Comparison of ENCODE assay signal across 9 mouse cellular contexts in genomic region chr2:92491950-92492501, GRCm38 (mm10). TPM values are rescaled to one million over a fixed set of nuclear protein-coding genes. Genes with fewer than 3 reads are reported as not detected.
DNase-seq lines count a peak whose midpoint lies in the region.
"Had no signal": no experiment of that assay in that cellular context is flagged by ENCODE, and none has a peak within 500 bp of the region (broad histone marks: within the 10 kb centered on the region; RNA-seq: fewer than 3 reads in every experiment).

No protein-coding gene starts in this region.

- intact Hi-C loops in heart, postnatal 36 days (cut with DNase I), result no loop called here

- DNase-seq in heart, adult 11 months, result peak; percentile 94
- no peak for DNase-seq in heart, postnatal 36 days
- DNase-seq in urinary bladder, postnatal 14 days (ENCODE audit: low spot score), result peak; percentile 57
- no peak for DNase-seq in urinary bladder, adult 2 months (ENCODE audit: low spot score)
- peak; percentile 44 to 51 for DNase-seq in layer of hippocampus, adult 8-10 months (ENCODE audit: low spot score in 2 of 2)
- no peak for DNase-seq in thymus, postnatal 0 days (ENCODE audit: low spot score)
- no peak for DNase-seq in T-cell, adult 2 months (ENCODE audit: low spot score)
- no peak for DNase-seq in cerebellum, adult 9-11 months
- DNase-seq: liver, embryonic 13.5 days had no signal

RNA-seq across cellular contexts. Expression of gene Slc35c1, which starts 31.7 kb away (rescaled TPM):
- 1 to 10 TPM; 5.8 to 7.5 TPM for total RNA-seq in heart, postnatal 36 days (2021)
- 15.8 and 16.8 TPM in 2 replicates for polyA plus RNA-seq in urinary bladder, adult 2 months (2012; rRNA removed)
- total RNA-seq in layer of hippocampus, adult 8-10 months (2022), result 10 to 100 TPM; 13.2 to 17.1 (median 14.7) TPM
- polyA plus RNA-seq in thymus, postnatal 0 days (2015; fragmentation: Nextera tagmentation; extraction: Ambion mirVana), result 24.3 and 29.7 TPM in 2 replicates

RNA-seq across cellular contexts. Expression of gene Cry2, which starts 58.2 kb away (rescaled TPM):
- 10 to 100 TPM; 21.8 to 33.4 TPM for total RNA-seq in heart, postnatal 36 days (2021)
- 36.2 and 36.7 TPM in 2 replicates for polyA plus RNA-seq in urinary bladder, adult 2 months (2012; rRNA removed)
- 100 to 1,000 TPM; 105 to 117 (median 110) TPM for total RNA-seq in layer of hippocampus, adult 8-10 months (2022)
- 10.9 and 13.0 TPM in 2 replicates for polyA plus RNA-seq in thymus, postnatal 0 days (2015; fragmentation: Nextera tagmentation; extraction: Ambion mirVana)

Comparison
In these comparisons a context has a peak if more than half of its experiments do, and no peak if none do; other contexts are left out.
1. DNase-seq: peak in heart, adult 11 months (single experiment), urinary bladder, postnatal 14 days (single experiment) and layer of hippocampus, adult 8-10 months (2 of 2); none in heart, postnatal 36 days (0 of 2), urinary bladder, adult 2 months (single experiment), thymus, postnatal 0 days (single experiment), T-cell, adult 2 months (single experiment) and cerebellum, adult 9-11 months (single experiment).